Mouse (Mus musculus): ENCODE measurements around the gene Dnajc22. TPM values are rescaled to one million over a fixed set of nuclear protein-coding genes. Genes with fewer than 3 reads are reported as not detected.
A peak's percentile ranks its signal among the peaks of the same experiment; 100 is the strongest.
"Not testable (repeated sequence)": the region's sequence is repeated elsewhere in the genome, so short reads cannot be mapped to it uniquely, and the experiment has no call there.

Dnajc22 gene
- polyA plus RNA-seq, 1 experiment from 2014 or later: 0.99 TPM

GRCm38 (mm10) chr15:99076011-99076410 is 17.0 kb upstream of the Dnajc22 start:
- H3K9me3 ChIP-seq (replicated peaks); DNase-seq (ENCODE audit: low spot score); H3K27ac ChIP-seq (replicated peaks); H3K27me3 ChIP-seq (ENCODE audit: low read depth, poor library complexity, severe bottlenecking): not testable (repeated sequence)
- peak overlapping the region; percentile 74 for H3K4me3 ChIP-seq
- WGBS: 95% methylated on average over 3 of the region's 3 CpGs
- peaks cover 41% of the 10 kb centered on the region for H3K4me1 ChIP-seq
- peaks cover 46% of the 10 kb centered on the region for H3K36me3 ChIP-seq

GRCm38 (mm10) chr15:99078181-99078910 is 14.6 kb upstream of the Dnajc22 start:
- 87% methylated on average over 14 of the region's 15 CpGs for WGBS
- DNase-seq (ENCODE audit: low spot score): no peak
- H3K36me3 ChIP-seq: peaks cover 69% of the 10 kb centered on the region

GRCm38 (mm10) chr15:99079804-99080203 is 13.2 kb upstream of the Dnajc22 start:
- H3K36me3 ChIP-seq: peaks cover 74% of the 10 kb centered on the region
- 83% methylated on average over 3 of the region's 3 CpGs for WGBS
- H3K27ac ChIP-seq (replicated peaks): no peak overlapping the region
- peaks cover 45% of the 10 kb centered on the region for H3K4me1 ChIP-seq
- no peak overlapping the region for H3K4me3 ChIP-seq
- no peaks in the 10 kb centered on the region for H3K9me3 ChIP-seq (replicated peaks)
- peaks cover 30% of the 10 kb centered on the region for H3K27me3 ChIP-seq (ENCODE audit: low read depth, poor library complexity, severe bottlenecking)
- DNase-seq (ENCODE audit: low spot score): no peak

More at GRCm38 (mm10) chr15:99078181-99078910, 14.6 kb upstream of the Dnajc22 start:
- Histone ChIP-seq H3K27ac (replicated peaks) (no peak overlapping the region), H3K9me3 (replicated peaks) (no peaks in the 10 kb centered on the region), H3K27me3 (ENCODE audit: low read depth, poor library complexity, severe bottlenecking) (peaks cover 15% of the 10 kb centered on the region), H3K4me1 (peaks cover 41% of the 10 kb centered on the region), H3K4me3 (no peak overlapping the region)

- DNase-seq (ENCODE audit: low spot score): no peak
- H3K4me3 ChIP-seq: no peak overlapping the region
- H3K27ac ChIP-seq (replicated peaks): no peak overlapping the region; the same call in 1 of the 2 replicates
- H3K27me3 ChIP-seq (ENCODE audit: low read depth, poor library complexity, severe bottlenecking): peaks cover 55% of the 10 kb centered on the region
- WGBS: 95% methylated on average over 12 of the region's 12 CpGs
- peaks cover 65% of the 10 kb centered on the region for H3K36me3 ChIP-seq
- H3K4me1 ChIP-seq: peaks cover 27% of the 10 kb centered on the region
- H3K9me3 ChIP-seq (replicated peaks): no peaks in the 10 kb centered on the region
Measured at GRCm38 (mm10) chr15:99082322-99082721, 10.6 kb upstream of the Dnajc22 start.

- Histone ChIP-seq H3K4me1 (peaks cover 28% of the 10 kb centered on the region), H3K9me3 (replicated peaks) (no peaks in the 10 kb centered on the region), H3K27ac (replicated peaks) (no peak overlapping the region), H3K36me3 (peaks cover 60% of the 10 kb centered on the region), H3K4me3 (no peak overlapping the region), H3K27me3 (ENCODE audit: low read depth, poor library complexity, severe bottlenecking) (peaks cover 60% of the 10 kb centered on the region)
- no peak for DNase-seq (ENCODE audit: low spot score)
- WGBS: 94% methylated on average over 16 of the region's 16 CpGs
Measured at GRCm38 (mm10) chr15:99082840-99083239, 10.1 kb upstream of the Dnajc22 start.

GRCm38 (mm10) chr15:99083258-99083657 is 9.7 kb upstream of the Dnajc22 start:
- Histone ChIP-seq H3K27me3 (ENCODE audit: low read depth, poor library complexity, severe bottlenecking) (peaks cover 64% of the 10 kb centered on the region), H3K36me3 (peaks cover 56% of the 10 kb centered on the region)
- no peak for DNase-seq (ENCODE audit: low spot score)

GRCm38 (mm10) chr15:99083867-99084557 is 9.0 kb upstream of the Dnajc22 start:
- peaks cover 31% of the 10 kb centered on the region for H3K4me1 ChIP-seq
- peak overlapping the region; percentile 26; the same call in 1 of the 2 replicates for H3K4me3 ChIP-seq
- DNase-seq (ENCODE audit: low spot score): no peak
- H3K36me3 ChIP-seq: peaks cover 48% of the 10 kb centered on the region
- no peaks in the 10 kb centered on the region for H3K9me3 ChIP-seq (replicated peaks)
- 6% methylated on average over 11 of the region's 11 CpGs for WGBS
- H3K27ac ChIP-seq (replicated peaks): no peak overlapping the region
- H3K27me3 ChIP-seq (ENCODE audit: low read depth, poor library complexity, severe bottlenecking): peaks cover 72% of the 10 kb centered on the region

More at GRCm38 (mm10) chr15:99083258-99083657, 9.7 kb upstream of the Dnajc22 start:
- H3K4me3 ChIP-seq: peak overlapping the region; percentile 4; the same call in 1 of the 2 replicates
- no peak overlapping the region for H3K27ac ChIP-seq (replicated peaks)
- WGBS: 74% methylated on average over 9 of the region's 9 CpGs
- peaks cover 28% of the 10 kb centered on the region for H3K4me1 ChIP-seq
- no peaks in the 10 kb centered on the region for H3K9me3 ChIP-seq (replicated peaks)

- Histone ChIP-seq H3K9me3 (replicated peaks) (no peaks in the 10 kb centered on the region), H3K36me3 (peaks cover 42% of the 10 kb centered on the region), H3K27ac (replicated peaks) (no peak overlapping the region), H3K4me1 (peaks cover 37% of the 10 kb centered on the region), H3K27me3 (ENCODE audit: low read depth, poor library complexity, severe bottlenecking) (peaks cover 78% of the 10 kb centered on the region), H3K4me3 (peak overlapping the region; percentile 26; the same call in 1 of the 2 replicates)
- WGBS: 7% methylated on average over 19 of the region's 19 CpGs
- DNase-seq (ENCODE audit: low spot score): no peak
Measured at GRCm38 (mm10) chr15:99084618-99085017, 8.4 kb upstream of the Dnajc22 start.

GRCm38 (mm10) chr15:99085997-99086396 is 7.0 kb upstream of the Dnajc22 start:
- Histone ChIP-seq H3K27ac (replicated peaks) (no peak overlapping the region), H3K4me1 (peaks cover 51% of the 10 kb centered on the region), H3K9me3 (replicated peaks) (no peaks in the 10 kb centered on the region), H3K27me3 (ENCODE audit: low read depth, poor library complexity, severe bottlenecking) (peaks cover 92% of the 10 kb centered on the region), H3K4me3 (no peak overlapping the region), H3K36me3 (peaks cover 28% of the 10 kb centered on the region)
- no peak for DNase-seq (ENCODE audit: low spot score)
- WGBS: 69% methylated on average over 4 of the region's 4 CpGs

GRCm38 (mm10) chr15:99087253-99088075 is 5.5 kb upstream of the Dnajc22 start, which contains the start of gene C1ql4:
C1ql4 (minus strand) TSS chr15:99087817.
- no peak for DNase-seq (ENCODE audit: low spot score)
- H3K27ac ChIP-seq (replicated peaks): no peak within 1 kb of the TSS; the same call in 1 of the 2 replicates
- H3K4me3 ChIP-seq: peak within 1 kb of the TSS; percentile 47
- H3K4me1 ChIP-seq: peaks cover 52% of the 10 kb centered on the region
- 8% methylated on average over 60 of the region's 60 CpGs for WGBS
- peaks cover 100% of the 10 kb centered on the region for H3K27me3 ChIP-seq (ENCODE audit: low read depth, poor library complexity, severe bottlenecking)
- no peaks in the 10 kb centered on the region for H3K9me3 ChIP-seq (replicated peaks)
- H3K36me3 ChIP-seq: peaks cover 14% of the 10 kb centered on the region

- H3K9me3 ChIP-seq (replicated peaks): no peaks in the 10 kb centered on the region
- peaks cover 60% of the 10 kb centered on the region for H3K4me1 ChIP-seq
- H3K4me3 ChIP-seq: peak overlapping the region; percentile 47
- WGBS: 1% methylated on average over 27 of the region's 27 CpGs
- no peak overlapping the region; the same call in 1 of the 2 replicates for H3K27ac ChIP-seq (replicated peaks)
- H3K36me3 ChIP-seq: peaks cover 6% of the 10 kb centered on the region
- H3K27me3 ChIP-seq (ENCODE audit: low read depth, poor library complexity, severe bottlenecking): peaks cover 100% of the 10 kb centered on the region
- peak; percentile 86 for DNase-seq (ENCODE audit: low spot score)
Measured at GRCm38 (mm10) chr15:99088292-99088691, 4.7 kb upstream of the Dnajc22 start.

GRCm38 (mm10) chr15:99089069-99089468 is 3.9 kb upstream of the Dnajc22 start:
- Histone ChIP-seq H3K27me3 (ENCODE audit: low read depth, poor library complexity, severe bottlenecking) (peaks cover 100% of the 10 kb centered on the region), H3K9me3 (replicated peaks) (no peaks in the 10 kb centered on the region), H3K27ac (replicated peaks) (no peak overlapping the region), H3K36me3 (no peaks in the 10 kb centered on the region), H3K4me3 (peak overlapping the region; percentile 47), H3K4me1 (peaks cover 63% of the 10 kb centered on the region)
- no peak for DNase-seq (ENCODE audit: low spot score)
- WGBS: 9% methylated on average over 14 of the region's 14 CpGs

Measured in midbrain, embryonic 10.5 days (tissue).